Mouse (Mus musculus) neural tube, embryonic 11.5 days (tissue): ENCODE measurements at regions not wholly inside any gene's neighbourhood (a gene's known extent, or its start where the extent isn't known, plus 50 kb on each side); places are given as distances from the start of the nearest gene placed in this dataset.

Source experiments
- ATAC-seq: fragments of 200-750 bp; cut with Nextera tagmentation; 2 replicates; pipeline ENCODE4 v1.8.0; 2017; ENCODE audit warnings: moderate number of reproducible peaks, mild to moderate bottlenecking, moderate TSS enrichment, moderate library complexity; ENCODE audit not compliant: insufficient read depth, low FRiP score, low TSS enrichment
- DNase-seq: peaks from one replicate; pipeline ENCODE4 v3.0.0-alpha.2; 2015; ENCODE audit warnings: low spot score
- H3K27ac ChIP-seq: fragments of 300-500 bp; sonication (generic); 2 replicates; pipeline ENCODE4 v1.5.1; 2014; ENCODE audit warnings: low read depth, mild to moderate bottlenecking, low read length
- H3K27me3 ChIP-seq: fragments of 300-500 bp; sonication (generic); 2 replicates; pipeline ENCODE4 v1.6.1; 2014; ENCODE audit warnings: mild to moderate bottlenecking, low read length, mixed read lengths; ENCODE audit not compliant: control insufficient read depth, insufficient read depth
- H3K36me3 ChIP-seq: fragments of 300-500 bp; sonication (generic); 2 replicates; pipeline ENCODE4 v1.6.1; 2014; ENCODE audit warnings: mild to moderate bottlenecking, low read length, moderate library complexity, mixed read lengths; ENCODE audit not compliant: control insufficient read depth, insufficient read depth
- H3K4me1 ChIP-seq: fragments of 300-500 bp; sonication (generic); 2 replicates; pipeline ENCODE4 v1.6.1; 2014; ENCODE audit warnings: low read length, mixed read lengths; ENCODE audit not compliant: control insufficient read depth, insufficient read depth
- H3K4me2 ChIP-seq: fragments of 300-500 bp; sonication (generic); 2 replicates; pipeline ENCODE4 v1.6.1; 2014; ENCODE audit warnings: low read depth, mild to moderate bottlenecking, moderate library complexity
- H3K4me3 ChIP-seq: fragments of 300-500 bp; sonication (generic); 2 replicates; pipeline ENCODE4 v1.5.1; 2014; ENCODE audit warnings: low read depth, low read length
- H3K9ac ChIP-seq: fragments of 300-500 bp; sonication (generic); 2 replicates; pipeline ENCODE4 v1.6.1; 2014; ENCODE audit warnings: mild to moderate bottlenecking, low read length
- H3K9me3 ChIP-seq: fragments of 300-500 bp; sonication (generic); 2 replicates; pipeline ENCODE4 v1.6.1; 2016; ENCODE audit warnings: low read length; ENCODE audit not compliant: control insufficient read depth
- WGBS: fragments of 180-500 bp; shearing (Covaris S2); extraction: QIAGEN DNeasy Blood & Tissue Kit; methylation state at CpG from one replicate; pipeline ENCODE4 v1.1.7; 2014; 5-methylcytosine and 5-hydroxymethylcytosine counted together

- no peaks in the 10 kb centered on the region for H3K4me1 ChIP-seq
- no peak for ATAC-seq
- no peaks in the 10 kb centered on the region for H3K27me3 ChIP-seq
- H3K9ac ChIP-seq = no peak overlapping the region
- no peak for DNase-seq
- no peak overlapping the region for H3K27ac ChIP-seq
- no peaks in the 10 kb centered on the region for H3K9me3 ChIP-seq
- no peak overlapping the region for H3K4me2 ChIP-seq
- no peaks in the 10 kb centered on the region for H3K36me3 ChIP-seq
- H3K4me3 ChIP-seq = no peak overlapping the region
- WGBS = 90% methylated on average over 2 of the region's 2 CpGs
Measured at GRCm38 (mm10) chr2:74463407-74463806, 115.8 kb downstream of the Lnpk start.

- no peak overlapping the region for H3K27ac ChIP-seq
- no peak overlapping the region for H3K4me2 ChIP-seq
- no peaks in the 10 kb centered on the region for H3K36me3 ChIP-seq
- H3K4me1 ChIP-seq = no peaks in the 10 kb centered on the region
- ATAC-seq (no peak), DNase-seq (no peak)
- H3K9ac ChIP-seq = no peak overlapping the region
- no peak overlapping the region for H3K4me3 ChIP-seq
- H3K9me3 ChIP-seq = no peaks in the 10 kb centered on the region
- no peaks in the 10 kb centered on the region for H3K27me3 ChIP-seq
- WGBS = 48% methylated on average over 11 of the region's 11 CpGs
Measured at GRCm38 (mm10) chr2:74461211-74461844, 117.9 kb downstream of the Lnpk start.

- Histone ChIP-seq H3K4me2 (no peak overlapping the region), H3K36me3 (no peaks in the 10 kb centered on the region), H3K4me3 (no peak overlapping the region), H3K9ac (no peak overlapping the region), H3K9me3 (no peaks in the 10 kb centered on the region), H3K27me3 (no peaks in the 10 kb centered on the region), H3K4me1 (peaks cover 7% of the 10 kb centered on the region; the same call in 1 of the 2 replicates), H3K27ac (no peak overlapping the region)
- WGBS = 76% methylated on average over 4 of the region's 4 CpGs
- DNase-seq = no peak
- no peak for ATAC-seq
Measured at GRCm38 (mm10) chr2:74454431-74454830, 124.8 kb downstream of the Lnpk start.

GRCm38 (mm10) chr2:74452679-74453078, 126.6 kb downstream of the Lnpk start:
- Histone ChIP-seq H3K36me3 (no peaks in the 10 kb centered on the region), H3K4me3 (no peak overlapping the region), H3K4me2 (no peak overlapping the region), H3K9ac (no peak overlapping the region), H3K27me3 (no peaks in the 10 kb centered on the region), H3K9me3 (no peaks in the 10 kb centered on the region), H3K4me1 (peaks cover 7% of the 10 kb centered on the region; the same call in 1 of the 2 replicates), H3K27ac (no peak overlapping the region)
- DNase-seq (no peak), ATAC-seq (no peak)
- WGBS = 95% methylated on average over 1 of the region's 1 CpGs

- H3K9me3 ChIP-seq = no peaks in the 10 kb centered on the region
- no peak overlapping the region for H3K27ac ChIP-seq
- no peak overlapping the region for H3K9ac ChIP-seq
- H3K27me3 ChIP-seq = no peaks in the 10 kb centered on the region
- H3K4me1 ChIP-seq = peaks cover 7% of the 10 kb centered on the region; the same call in 1 of the 2 replicates
- DNase-seq = peak; percentile 41
- no peak overlapping the region for H3K4me2 ChIP-seq
- no peaks in the 10 kb centered on the region for H3K36me3 ChIP-seq
- WGBS = 29% methylated on average over 6 of the region's 6 CpGs
- ATAC-seq = no peak
- H3K4me3 ChIP-seq = no peak overlapping the region
Measured at GRCm38 (mm10) chr2:74451578-74451977, 127.7 kb downstream of the Lnpk start.

GRCm38 (mm10) chr2:74451038-74451437, 128.2 kb downstream of the Lnpk start:
- peaks cover 7% of the 10 kb centered on the region; the same call in 1 of the 2 replicates for H3K4me1 ChIP-seq
- no peak for ATAC-seq
- H3K4me3 ChIP-seq = no peak overlapping the region
- H3K27ac ChIP-seq = no peak overlapping the region
- H3K9ac ChIP-seq = no peak overlapping the region
- no peaks in the 10 kb centered on the region for H3K9me3 ChIP-seq
- WGBS = 37% methylated on average over 4 of the region's 4 CpGs
- H3K4me2 ChIP-seq = no peak overlapping the region
- no peaks in the 10 kb centered on the region for H3K27me3 ChIP-seq
- H3K36me3 ChIP-seq = no peaks in the 10 kb centered on the region
- no peak for DNase-seq

GRCm38 (mm10) chr2:74450064-74450765, 129.0 kb downstream of the Lnpk start:
- Histone ChIP-seq H3K4me3 (no peak overlapping the region), H3K9ac (no peak overlapping the region), H3K27me3 (no peaks in the 10 kb centered on the region), H3K4me1 (peaks cover 7% of the 10 kb centered on the region; the same call in 1 of the 2 replicates), H3K27ac (no peak overlapping the region), H3K4me2 (no peak overlapping the region), H3K36me3 (no peaks in the 10 kb centered on the region), H3K9me3 (no peaks in the 10 kb centered on the region)
- ATAC-seq = no peak
- 49% methylated on average over 11 of the region's 11 CpGs for WGBS
- peak; percentile 29 for DNase-seq

GRCm38 (mm10) chr2:74435184-74435911, 143.9 kb downstream of the Lnpk start:
- Histone ChIP-seq H3K4me2 (no peak overlapping the region), H3K9ac (no peak overlapping the region), H3K9me3 (no peaks in the 10 kb centered on the region), H3K4me1 (no peaks in the 10 kb centered on the region), H3K36me3 (no peaks in the 10 kb centered on the region), H3K27me3 (no peaks in the 10 kb centered on the region), H3K27ac (no peak overlapping the region), H3K4me3 (no peak overlapping the region)
- WGBS = 91% methylated on average over 13 of the region's 13 CpGs
- no peak for ATAC-seq
- DNase-seq = no peak
